Mouse (Mus musculus): ENCODE results near the gene Prss34.
A peak's percentile ranks its signal among the peaks of the same experiment; 100 is the strongest.

Prss34 gene

GRCm38 (mm10) chr17:25308346-25308745 lies 10.2 kb downstream of the Prss34 start, which contains the start of gene Prss28:
Gene Prss28 (plus strand): TSS chr17:25308646.
- no peak for DNase-seq (ENCODE audit: low read depth, low spot score)

- no peak for DNase-seq (ENCODE audit: low read depth, low spot score)
Measured at GRCm38 (mm10) chr17:25318354-25318753, 20.2 kb downstream of the Prss34 start, which contains the start of gene Prss29. Gene Prss29 (plus strand): TSS chr17:25318654.

GRCm38 (mm10) chr17:25320819-25321218 lies 22.6 kb downstream of the Prss34 start:
- no peak for DNase-seq (ENCODE audit: low read depth, low spot score)

- no peak for DNase-seq (ENCODE audit: low read depth, low spot score)
Measured at GRCm38 (mm10) chr17:25322930-25323329, 24.7 kb downstream of the Prss34 start.

GRCm38 (mm10) chr17:25332321-25332720 lies 34.1 kb downstream of the Prss34 start:
- no peak for DNase-seq (ENCODE audit: low read depth, low spot score)

GRCm38 (mm10) chr17:25333943-25334342 lies 35.7 kb downstream of the Prss34 start:
- DNase-seq (ENCODE audit: low read depth, low spot score), result peak; percentile 63

GRCm38 (mm10) chr17:25338218-25338617 lies 40.0 kb downstream of the Prss34 start:
- no peak for DNase-seq (ENCODE audit: low read depth, low spot score)

- no peak for DNase-seq (ENCODE audit: low read depth, low spot score)
Measured at GRCm38 (mm10) chr17:25340003-25340402, 41.8 kb downstream of the Prss34 start.

GRCm38 (mm10) chr17:25341490-25341889 lies 43.3 kb downstream of the Prss34 start:
- no peak for DNase-seq (ENCODE audit: low read depth, low spot score)

- DNase-seq (ENCODE audit: low read depth, low spot score), result no peak
Measured at GRCm38 (mm10) chr17:25345462-25345861, 47.3 kb downstream of the Prss34 start, which contains the start of gene Tpsab1. Gene Tpsab1 (minus strand): TSS chr17:25345562.
